Mouse (Mus musculus) embryonic fibroblast, embryonic 13.5 days (primary cell): ENCODE measurements at regions not wholly inside any gene's neighbourhood (a gene's known extent, or its start where the extent isn't known, plus 50 kb on each side); places are given as distances from the start of the nearest gene placed in this dataset.

ENCODE experiments used
- CTCF ChIP-seq: IDR thresholded peaks from 2 replicates; pipeline ENCODE4 v1.5.1; 2011; ENCODE audit warnings: mild to moderate bottlenecking, control low read depth, low read length, moderate library complexity, borderline replicate concordance; ENCODE audit not compliant: insufficient read depth
- POLR2A ChIP-seq: IDR thresholded peaks from 2 replicates; pipeline ENCODE4 v1.6.1; 2011; ENCODE audit warnings: low read depth, mild to moderate bottlenecking, control low read depth, low read length, moderate library complexity

- TF ChIP-seq POLR2A (no peak), CTCF (no peak)
Observed at GRCm38 (mm10) chr2:169445877-169446276, 141.7 kb downstream of the Gm11011 start.
